ENCODE assay signal across 19 mouse cellular contexts in the genomic region with DNA sequence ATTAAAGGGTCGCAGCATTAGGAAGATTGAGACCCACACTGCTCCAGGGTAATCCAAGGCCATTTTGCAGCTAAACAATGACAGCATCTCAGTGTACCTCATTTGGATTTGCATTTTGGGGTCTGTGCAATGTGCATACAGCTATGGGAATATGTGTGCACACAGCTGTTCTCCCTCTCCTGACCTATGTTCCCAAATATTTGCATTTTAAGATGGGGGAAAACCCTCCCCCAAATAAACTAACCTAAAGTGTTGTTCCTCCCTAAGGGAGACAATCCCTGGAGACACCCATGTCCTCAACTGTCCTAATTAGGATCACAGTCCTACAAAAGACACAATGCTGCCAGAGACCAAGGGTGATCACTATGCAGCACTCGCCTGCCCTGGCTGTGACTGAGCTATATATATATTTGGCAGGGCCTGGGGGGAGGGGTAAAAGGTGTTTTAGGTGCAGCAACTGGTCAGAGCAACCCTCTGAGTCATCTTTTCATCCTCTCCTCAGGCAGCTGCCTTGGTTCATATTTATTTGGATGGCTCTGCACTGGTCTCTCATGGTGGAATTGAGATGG. TPM values are rescaled to one million over a fixed set of nuclear protein-coding genes. Genes with fewer than 3 reads are reported as not detected.
"Had no signal": no experiment of that assay in that cellular context is flagged by ENCODE, and none has a peak within 500 bp of the region (broad histone marks: within the 10 kb centered on the region; RNA-seq: fewer than 3 reads in every experiment).

No protein-coding gene starts in this region.

- H3K4me3 ChIP-seq: limb, embryonic 12.5 days; limb, embryonic 15.5 days; lung, embryonic 15.5 days; megakaryocyte, embryonic 14.5 days; midbrain, embryonic 10.5 days had no signal

- H3K9me3 ChIP-seq: limb, embryonic 12.5 days; limb, embryonic 15.5 days; lung, embryonic 15.5 days; megakaryocyte, embryonic 14.5 days; midbrain, embryonic 10.5 days had no signal

- H3K27ac ChIP-seq: limb, embryonic 12.5 days; limb, embryonic 15.5 days; lung, embryonic 15.5 days; midbrain, embryonic 10.5 days had no signal

- H3K4me1 ChIP-seq: limb, embryonic 12.5 days; lung, embryonic 15.5 days; megakaryocyte, embryonic 14.5 days; midbrain, embryonic 10.5 days had no signal

- H3K9ac ChIP-seq: limb, embryonic 12.5 days; limb, embryonic 15.5 days; lung, embryonic 15.5 days had no signal

- ATAC-seq: intestine, postnatal 0 days had no signal

- H3K27me3 ChIP-seq: limb, embryonic 12.5 days; limb, embryonic 15.5 days; lung, embryonic 15.5 days; megakaryocyte, embryonic 14.5 days had no signal

- DNase-seq: kidney, adult 2 months; kidney, postnatal 14 days; kidney, postnatal 4 days; left cerebral cortex, postnatal 4 days; lung, adult 18-20 months; lung, postnatal 10 days; lung, postnatal 36 days; midbrain, embryonic 14.5 days; thymus, adult 18-20 months; thymus, postnatal 14 days; thymus, postnatal 4 days had no signal

- H3K4me2 ChIP-seq: limb, embryonic 12.5 days; limb, embryonic 15.5 days; lung, embryonic 15.5 days had no signal

- H3K36me3 ChIP-seq: limb, embryonic 12.5 days; limb, embryonic 15.5 days; lung, embryonic 15.5 days; midbrain, embryonic 10.5 days had no signal

RNA-seq across cellular contexts. Expression of a gene that starts 20.9 kb away (rescaled TPM):
- total RNA-seq: midbrain, postnatal 0 days had no signal
- polyA plus RNA-seq: neural tube, embryonic 11.5 days had no signal
